Mouse (Mus musculus) hindbrain, embryonic 13.5 days (tissue): ENCODE measurements around the gene Itpkc. TPM values are rescaled to one million over a fixed set of nuclear protein-coding genes. Genes with fewer than 3 reads are reported as not detected.

Source experiments
- ATAC-seq: fragments of 200-750 bp; cut with Nextera tagmentation; 2 replicates; pipeline ENCODE4 v1.8.0; 2017; ENCODE audit warnings: moderate TSS enrichment; ENCODE audit not compliant: low FRiP score
- H3K27ac ChIP-seq: fragments of 300-500 bp; sonication (generic); 2 replicates; pipeline ENCODE4 v1.5.1; 2015; ENCODE audit warnings: inconsistent platforms, mild to moderate bottlenecking, moderate library complexity
- H3K27me3 ChIP-seq: fragments of 300-500 bp; sonication (generic); 2 replicates; pipeline ENCODE4 v1.6.1; 2015; ENCODE audit warnings: mild to moderate bottlenecking, inconsistent platforms
- H3K36me3 ChIP-seq: fragments of 300-500 bp; sonication (generic); 2 replicates; pipeline ENCODE4 v1.6.1; 2015; ENCODE audit warnings: mild to moderate bottlenecking, inconsistent platforms
- H3K4me1 ChIP-seq: fragments of 300-500 bp; sonication (generic); replicated peaks from 2 replicates; pipeline ENCODE4 v1.6.1; 2015; ENCODE audit warnings: inconsistent platforms
- H3K4me2 ChIP-seq: fragments of 300-500 bp; sonication (generic); 2 replicates; pipeline ENCODE4 v1.6.1; 2015; ENCODE audit warnings: inconsistent platforms, mild to moderate bottlenecking, moderate library complexity
- H3K4me3 ChIP-seq: fragments of 300-500 bp; sonication (generic); 2 replicates; pipeline ENCODE4 v1.5.1; 2015; ENCODE audit warnings: mild to moderate bottlenecking, inconsistent platforms
- H3K9ac ChIP-seq: fragments of 300-500 bp; sonication (generic); 2 replicates; pipeline ENCODE4 v1.6.1; 2015; ENCODE audit warnings: mild to moderate bottlenecking, inconsistent platforms
- H3K9me3 ChIP-seq: fragments of 300-500 bp; sonication (generic); 2 replicates; pipeline ENCODE4 v1.6.1; 2016; ENCODE audit warnings: inconsistent platforms
- WGBS: fragments of 180-500 bp; shearing (Covaris S2); methylation state at CpG from one replicate; pipeline ENCODE4 v1.1.7; 2015; 5-methylcytosine and 5-hydroxymethylcytosine counted together
- polyA plus RNA-seq: library from polyadenylated mRNA; unstranded; fragments of >200 nt; fragmentation: Nextera tagmentation; extraction: Ambion mirVana; gene quantifications from 2 replicates; pipeline ENCODE4 v1.2.1, GENCODE M21; 2015

The Itpkc gene
- polyA plus RNA-seq, 1 experiment from 2014 or later = 6.5 TPM

GRCm38 (mm10) chr7:27166614-27167474 lies 61.6 kb downstream of the Itpkc start, which contains the start of gene Egln2:
TSS of gene Egln2 (minus strand) at chr7:27166802.
- no peaks in the 10 kb centered on the region for H3K27me3 ChIP-seq
- H3K4me2 ChIP-seq = peak within 1 kb of the TSS; percentile 89
- H3K9ac ChIP-seq = peak within 1 kb of the TSS; percentile 90
- WGBS = 1% methylated on average over 61 of the region's 61 CpGs
- H3K36me3 ChIP-seq = peaks cover 50% of the 10 kb centered on the region
- H3K27ac ChIP-seq = peak within 1 kb of the TSS; percentile 99
- peaks cover 50% of the 10 kb centered on the region for H3K4me1 ChIP-seq
- H3K9me3 ChIP-seq = no peaks in the 10 kb centered on the region
- peak; percentile 79 for ATAC-seq
- H3K4me3 ChIP-seq = peak within 1 kb of the TSS; percentile 74

- H3K27ac ChIP-seq = peak overlapping the region; percentile 99
- H3K4me2 ChIP-seq = peak overlapping the region; percentile 89
- no peaks in the 10 kb centered on the region for H3K9me3 ChIP-seq
- 0% methylated on average over 30 of the region's 43 CpGs for WGBS
- H3K27me3 ChIP-seq = no peaks in the 10 kb centered on the region
- H3K9ac ChIP-seq = peak overlapping the region; percentile 90
- peaks cover 56% of the 10 kb centered on the region for H3K4me1 ChIP-seq
- ATAC-seq = peak; percentile 55
- H3K36me3 ChIP-seq = peaks cover 50% of the 10 kb centered on the region
- H3K4me3 ChIP-seq = peak overlapping the region; percentile 74
These were observed 62.2 kb downstream of the Itpkc start for GRCm38 (mm10) chr7:27166229-27166613.

GRCm38 (mm10) chr7:27165696-27166095 lies 62.8 kb downstream of the Itpkc start:
- 3% methylated on average over 8 of the region's 8 CpGs for whole genome bisulfite sequencing
- ATAC-seq = no peak
- Histone ChIP-seq H3K27ac (peak overlapping the region; percentile 99), H3K36me3 (peaks cover 48% of the 10 kb centered on the region), H3K9ac (peak overlapping the region; percentile 90), H3K4me2 (peak overlapping the region; percentile 89), H3K9me3 (no peaks in the 10 kb centered on the region), H3K27me3 (no peaks in the 10 kb centered on the region), H3K4me3 (peak overlapping the region; percentile 74), H3K4me1 (peaks cover 62% of the 10 kb centered on the region)

- H3K27me3 ChIP-seq = no peaks in the 10 kb centered on the region
- H3K4me2 ChIP-seq = peak overlapping the region; percentile 89
- H3K36me3 ChIP-seq = peaks cover 45% of the 10 kb centered on the region
- WGBS = 74% methylated on average over 23 of the region's 23 CpGs
- H3K9me3 ChIP-seq = no peaks in the 10 kb centered on the region
- peak; percentile 10 for ATAC-seq
- H3K9ac ChIP-seq = peak overlapping the region; percentile 90
- H3K4me1 ChIP-seq = peaks cover 67% of the 10 kb centered on the region
- peak overlapping the region; percentile 99 for H3K27ac ChIP-seq
- peak overlapping the region; percentile 74 for H3K4me3 ChIP-seq
These were observed 63.3 kb downstream of the Itpkc start for GRCm38 (mm10) chr7:27165007-27165655.

GRCm38 (mm10) chr7:27164112-27164947 lies 64.1 kb downstream of the Itpkc start:
- no peaks in the 10 kb centered on the region for H3K9me3 ChIP-seq
- H3K4me1 ChIP-seq = peaks cover 74% of the 10 kb centered on the region
- H3K4me3 ChIP-seq = peak overlapping the region; percentile 74
- H3K9ac ChIP-seq = peak overlapping the region; percentile 90
- H3K27me3 ChIP-seq = no peaks in the 10 kb centered on the region
- peak overlapping the region; percentile 89 for H3K4me2 ChIP-seq
- WGBS = 81% methylated on average over 33 of the region's 33 CpGs
- no peak for ATAC-seq
- no peak overlapping the region for H3K27ac ChIP-seq
- peaks cover 49% of the 10 kb centered on the region for H3K36me3 ChIP-seq

- Histone ChIP-seq H3K9me3 (no peaks in the 10 kb centered on the region), H3K27ac (0 out of 2 replicates have a peak overlapping the region, but pooled peaks have one; percentile 4), H3K36me3 (peaks cover 56% of the 10 kb centered on the region), H3K27me3 (no peaks in the 10 kb centered on the region), H3K4me1 (peaks cover 74% of the 10 kb centered on the region), H3K4me3 (peak overlapping the region; percentile 74), H3K4me2 (peak overlapping the region; percentile 89), H3K9ac (peak overlapping the region; percentile 90)
- ATAC-seq = no peak
- WGBS = 77% methylated on average over 5 of the region's 5 CpGs
These were observed 65.0 kb downstream of the Itpkc start for GRCm38 (mm10) chr7:27163450-27163805.

GRCm38 (mm10) chr7:27162780-27163449 lies 65.5 kb downstream of the Itpkc start:
- Histone ChIP-seq H3K4me2 (peak overlapping the region; percentile 89), H3K36me3 (peaks cover 61% of the 10 kb centered on the region), H3K27ac (no peak overlapping the region), H3K4me1 (peaks cover 74% of the 10 kb centered on the region), H3K4me3 (peak overlapping the region; percentile 74), H3K9ac (peak overlapping the region; percentile 90), H3K27me3 (no peaks in the 10 kb centered on the region), H3K9me3 (no peaks in the 10 kb centered on the region)
- ATAC-seq = no peak
- WGBS = 87% methylated on average over 5 of the region's 5 CpGs

- no peak for ATAC-seq
- Histone ChIP-seq H3K9me3 (no peaks in the 10 kb centered on the region), H3K4me1 (peaks cover 63% of the 10 kb centered on the region), H3K27ac (no peak overlapping the region), H3K4me3 (no peak overlapping the region), H3K9ac (peak overlapping the region; percentile 53), H3K27me3 (no peaks in the 10 kb centered on the region), H3K4me2 (peak overlapping the region; percentile 89), H3K36me3 (peaks cover 70% of the 10 kb centered on the region)
- 83% methylated on average over 4 of the region's 4 CpGs for WGBS
These were observed 66.7 kb downstream of the Itpkc start for GRCm38 (mm10) chr7:27161744-27162143.

- H3K27me3 ChIP-seq = no peaks in the 10 kb centered on the region
- H3K27ac ChIP-seq = no peak overlapping the region
- H3K9ac ChIP-seq = peak overlapping the region; percentile 53; the same call in 1 of the 2 replicates
- no peak overlapping the region for H3K4me2 ChIP-seq
- no peak for ATAC-seq
- whole genome bisulfite sequencing = 87% methylated on average over 3 of the region's 3 CpGs
- H3K4me1 ChIP-seq = peaks cover 63% of the 10 kb centered on the region
- H3K9me3 ChIP-seq = no peaks in the 10 kb centered on the region
- no peak overlapping the region for H3K4me3 ChIP-seq
- peaks cover 70% of the 10 kb centered on the region for H3K36me3 ChIP-seq
These were observed 67.5 kb downstream of the Itpkc start for GRCm38 (mm10) chr7:27160921-27161320.

GRCm38 (mm10) chr7:27159882-27160281 lies 68.6 kb downstream of the Itpkc start:
- Histone ChIP-seq H3K4me3 (no peak overlapping the region), H3K4me2 (0 out of 2 replicates have a peak overlapping the region, but pooled peaks have one; percentile 2), H3K9me3 (no peaks in the 10 kb centered on the region), H3K27me3 (no peaks in the 10 kb centered on the region), H3K4me1 (peaks cover 54% of the 10 kb centered on the region), H3K9ac (0 out of 2 replicates have a peak overlapping the region, but pooled peaks have one; percentile 1), H3K36me3 (peaks cover 65% of the 10 kb centered on the region), H3K27ac (no peak overlapping the region)
- WGBS = 20% methylated on average over 8 of the region's 8 CpGs
- ATAC-seq = peak; percentile 85

GRCm38 (mm10) chr7:27159256-27159655 lies 69.2 kb downstream of the Itpkc start:
- Histone ChIP-seq H3K4me1 (peaks cover 48% of the 10 kb centered on the region), H3K9me3 (no peaks in the 10 kb centered on the region), H3K4me3 (no peak overlapping the region), H3K36me3 (peaks cover 59% of the 10 kb centered on the region), H3K4me2 (no peak overlapping the region), H3K9ac (no peak overlapping the region), H3K27me3 (no peaks in the 10 kb centered on the region), H3K27ac (no peak overlapping the region)
- WGBS = 93% methylated on average over 6 of the region's 6 CpGs
- ATAC-seq = no peak
